Mouse (Mus musculus) midbrain, embryonic 11.5 days (tissue): Measurements from ENCODE around the gene Cdkl3. TPM values are rescaled to one million over a fixed set of nuclear protein-coding genes. Genes with fewer than 3 reads are reported as not detected.

ENCODE experiments used
- ATAC-seq: fragments of 200-750 bp; cut with Nextera tagmentation; 2 replicates; pipeline ENCODE4 v1.8.0; 2017; ENCODE audit warnings: moderate TSS enrichment, moderate library complexity; ENCODE audit not compliant: low FRiP score
- DNase-seq: peaks from one replicate; pipeline ENCODE4 v3.0.0; 2015; ENCODE audit warnings: low spot score; ENCODE audit errors: missing footprints
- H3K27ac ChIP-seq: fragments of 300-500 bp; sonication (generic); 2 replicates; pipeline ENCODE4 v1.5.1; 2014; ENCODE audit warnings: low read depth, low read length
- H3K27me3 ChIP-seq: fragments of 300-500 bp; sonication (generic); 2 replicates; pipeline ENCODE4 v1.6.1; 2014; ENCODE audit warnings: mild to moderate bottlenecking, low read length, moderate library complexity, mixed read lengths; ENCODE audit not compliant: control insufficient read depth, insufficient read depth
- H3K36me3 ChIP-seq: fragments of 300-500 bp; sonication (generic); 2 replicates; pipeline ENCODE4 v1.6.1; 2014; ENCODE audit warnings: mild to moderate bottlenecking, low read length, moderate library complexity, mixed read lengths; ENCODE audit not compliant: control insufficient read depth, insufficient read depth
- H3K4me1 ChIP-seq: fragments of 300-500 bp; sonication (generic); 2 replicates; pipeline ENCODE4 v1.6.1; 2014; ENCODE audit warnings: low read length; ENCODE audit not compliant: control insufficient read depth, insufficient read depth
- H3K4me2 ChIP-seq: fragments of 300-500 bp; sonication (generic); 2 replicates; pipeline ENCODE4 v1.6.1; 2014; ENCODE audit warnings: mild to moderate bottlenecking, moderate library complexity
- H3K4me3 ChIP-seq: fragments of 300-500 bp; sonication (generic); 2 replicates; pipeline ENCODE4 v1.5.1; 2014; ENCODE audit warnings: low read depth, low read length
- H3K9ac ChIP-seq: fragments of 300-500 bp; sonication (generic); 2 replicates; pipeline ENCODE4 v1.6.1; 2014; ENCODE audit warnings: low read length
- H3K9me3 ChIP-seq: fragments of 300-500 bp; sonication (generic); 2 replicates; pipeline ENCODE4 v1.6.1; 2016; ENCODE audit warnings: low read length; ENCODE audit not compliant: control insufficient read depth
- WGBS: fragments of 180-500 bp; shearing (Covaris S2); extraction: QIAGEN DNeasy Blood & Tissue Kit; methylation state at CpG from one replicate; pipeline ENCODE4 v1.1.7; 2014; 5-methylcytosine and 5-hydroxymethylcytosine counted together
- polyA plus RNA-seq: library from polyadenylated mRNA; unstranded; fragments of >200 nt; fragmentation: Nextera tagmentation; extraction: Ambion mirVana; gene quantifications from 2 replicates; pipeline ENCODE4 v1.2.1, GENCODE M21; 2014

Gene Cdkl3
- polyA plus RNA-seq: 11.0 and 16.6 TPM in 2 replicates

DNA sequence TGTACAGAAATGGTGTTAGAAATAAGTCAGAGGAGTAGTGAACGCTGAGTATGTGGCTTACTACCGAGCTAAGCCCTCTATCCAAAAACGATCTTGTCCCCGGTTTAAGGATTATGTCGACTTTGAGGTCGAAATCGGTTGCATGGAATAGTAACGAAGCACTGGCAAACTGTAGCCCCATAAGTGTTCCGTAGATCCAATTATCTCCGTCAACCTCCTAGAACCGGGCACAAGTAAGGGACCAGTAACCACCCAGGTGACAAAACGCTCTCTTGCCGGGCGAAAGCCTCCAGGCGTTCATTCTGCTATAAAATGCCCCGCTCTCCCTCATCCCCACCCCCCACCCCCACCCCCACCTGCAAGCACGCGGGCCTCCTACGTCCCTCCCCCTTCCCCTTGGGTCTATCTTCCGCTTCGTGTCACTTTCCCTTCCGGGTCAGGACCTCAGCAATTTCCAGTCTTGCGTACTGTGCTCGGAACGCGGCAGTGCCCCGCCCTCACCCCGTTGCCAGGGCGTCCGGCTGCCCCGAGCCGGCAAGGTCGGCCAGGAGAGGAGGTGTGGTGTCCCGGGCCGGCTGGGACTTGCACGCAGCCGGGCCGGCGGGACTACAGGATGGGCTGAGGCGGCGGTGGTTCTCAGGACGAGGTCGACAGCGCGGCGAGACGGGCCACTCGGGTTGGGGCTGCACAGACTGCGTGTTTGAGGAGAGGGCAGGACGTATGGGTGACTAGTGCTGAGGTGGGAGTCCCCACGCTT lies at the start of gene Cdkl3:
Gene Cdkl3 (plus strand): TSS at position 450 of the 757 bp plus-strand sequence.
- Histone ChIP-seq H3K4me2 (peak within 1 kb of the TSS; percentile 48), H3K9me3 (no peaks in the 10 kb centered on the region), H3K27me3 (no peaks in the 10 kb centered on the region), H3K27ac (peak within 1 kb of the TSS; percentile 84), H3K4me3 (peak within 1 kb of the TSS; percentile 79), H3K4me1 (peaks cover 6% of the 10 kb centered on the region), H3K36me3 (no peaks in the 10 kb centered on the region), H3K9ac (peak within 1 kb of the TSS; percentile 87)
- under 1% methylated on average over 51 of the region's 51 CpGs for WGBS
- ATAC-seq (peak; percentile 90), DNase-seq (peak; percentile 98)

DNA sequence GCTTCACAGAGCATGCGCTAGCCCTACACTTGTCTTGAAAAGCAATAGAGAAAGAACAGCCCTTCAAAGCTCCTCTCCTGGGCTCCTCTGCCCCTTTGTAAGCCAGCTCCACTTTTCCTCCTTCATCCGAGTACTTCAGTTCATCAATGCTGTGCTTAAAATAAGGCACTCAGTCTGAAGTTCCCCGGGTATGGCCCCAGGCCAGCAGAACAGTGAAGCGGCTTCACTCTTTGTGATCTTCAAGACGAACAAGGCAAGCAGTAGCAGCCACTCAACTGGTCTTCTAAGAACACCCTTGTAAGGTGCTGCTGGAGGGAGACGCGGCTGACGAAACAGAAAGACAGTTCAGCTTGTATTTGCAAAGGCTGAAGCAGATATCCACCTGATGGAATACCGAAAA lies 47.9 kb upstream of the Cdkl3 start:
- no peak overlapping the region for H3K4me2 ChIP-seq
- no peaks in the 10 kb centered on the region for H3K27me3 ChIP-seq
- H3K4me1 ChIP-seq: no peaks in the 10 kb centered on the region
- H3K4me3 ChIP-seq: no peak overlapping the region
- H3K27ac ChIP-seq: no peak overlapping the region
- H3K9me3 ChIP-seq: no peaks in the 10 kb centered on the region
- ATAC-seq (no peak), DNase-seq (no peak)
- no peak overlapping the region for H3K9ac ChIP-seq
- WGBS: 81% methylated on average over 9 of the region's 9 CpGs
- H3K36me3 ChIP-seq: no peaks in the 10 kb centered on the region

DNA sequence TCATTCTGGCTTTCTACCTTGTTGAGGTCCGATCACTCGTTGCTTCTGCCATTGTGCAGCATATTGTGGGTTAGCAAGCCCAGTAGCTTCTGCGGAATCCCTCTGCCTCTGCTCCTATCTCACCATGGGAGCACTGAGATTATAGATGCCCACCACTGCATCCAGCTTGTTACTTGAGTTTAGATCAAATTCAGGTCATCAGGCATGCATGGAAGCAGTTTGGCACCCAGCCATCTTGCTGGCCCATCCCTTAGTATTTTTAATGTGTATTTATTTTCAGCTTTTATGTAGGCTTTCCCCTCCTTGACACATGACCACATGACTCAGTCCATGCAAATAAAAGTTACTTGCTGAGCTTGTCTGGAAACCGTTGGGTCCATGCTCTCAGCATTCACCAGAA lies 46.3 kb upstream of the Cdkl3 start:
- no peaks in the 10 kb centered on the region for H3K27me3 ChIP-seq
- no peaks in the 10 kb centered on the region for H3K4me1 ChIP-seq
- H3K27ac ChIP-seq: no peak overlapping the region
- no peaks in the 10 kb centered on the region for H3K9me3 ChIP-seq
- no peak overlapping the region for H3K9ac ChIP-seq
- H3K4me2 ChIP-seq: no peak overlapping the region
- no peak for ATAC-seq
- WGBS: 81% methylated on average over 4 of the region's 4 CpGs
- no peak overlapping the region for H3K4me3 ChIP-seq
- no peak for DNase-seq
- H3K36me3 ChIP-seq: no peaks in the 10 kb centered on the region

DNA sequence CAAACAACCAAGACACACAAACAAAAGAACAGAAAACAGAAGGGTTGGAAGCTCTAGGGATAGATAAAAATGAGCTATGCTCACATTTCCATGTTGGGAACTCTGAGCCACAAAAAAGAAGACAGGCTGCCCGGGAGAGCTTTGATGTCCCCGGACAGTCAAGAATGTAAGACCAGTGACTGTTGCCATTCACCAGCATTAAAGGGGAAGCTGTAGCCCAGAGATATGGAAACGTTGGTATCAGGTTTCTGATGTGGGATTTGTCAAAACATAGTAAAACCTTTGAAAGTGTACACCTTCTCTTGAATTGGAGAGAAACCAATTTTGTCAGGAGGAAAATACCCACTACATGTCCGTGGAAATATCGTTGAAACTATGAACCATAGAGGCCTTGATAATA lies 44.5 kb upstream of the Cdkl3 start:
- Histone ChIP-seq H3K9ac (no peak overlapping the region), H3K4me1 (no peaks in the 10 kb centered on the region), H3K4me3 (no peak overlapping the region), H3K27ac (no peak overlapping the region), H3K4me2 (no peak overlapping the region), H3K36me3 (no peaks in the 10 kb centered on the region), H3K9me3 (no peaks in the 10 kb centered on the region), H3K27me3 (no peaks in the 10 kb centered on the region)
- ATAC-seq (no peak), DNase-seq (no peak)
- WGBS: 89% methylated on average over 5 of the region's 5 CpGs

DNA sequence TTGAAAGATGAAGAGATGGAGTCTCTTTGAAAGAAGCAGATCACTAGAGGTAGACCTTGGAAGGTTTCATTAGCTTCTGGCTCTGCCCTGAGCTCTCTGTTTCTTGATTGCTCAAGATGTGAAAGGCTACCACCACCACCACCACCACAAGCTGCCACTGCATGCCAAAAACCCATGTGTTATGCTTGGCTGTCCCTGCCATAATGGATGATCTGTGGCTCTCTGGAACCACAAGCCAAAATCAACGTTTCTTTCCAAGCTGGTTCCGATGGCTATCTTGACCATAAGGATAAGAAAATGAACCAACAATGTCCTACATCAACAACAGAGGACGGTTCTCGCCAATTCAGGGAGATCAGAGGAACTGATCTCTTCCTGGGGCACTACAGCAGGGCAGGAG lies 44.0 kb upstream of the Cdkl3 start:
- no peak overlapping the region for H3K4me2 ChIP-seq
- no peaks in the 10 kb centered on the region for H3K36me3 ChIP-seq
- H3K9me3 ChIP-seq: no peaks in the 10 kb centered on the region
- no peak overlapping the region for H3K9ac ChIP-seq
- no peaks in the 10 kb centered on the region for H3K27me3 ChIP-seq
- DNase-seq (no peak), ATAC-seq (no peak)
- no peak overlapping the region for H3K4me3 ChIP-seq
- no peak overlapping the region for H3K27ac ChIP-seq
- WGBS: 87% methylated on average over 4 of the region's 4 CpGs
- no peaks in the 10 kb centered on the region for H3K4me1 ChIP-seq

DNA sequence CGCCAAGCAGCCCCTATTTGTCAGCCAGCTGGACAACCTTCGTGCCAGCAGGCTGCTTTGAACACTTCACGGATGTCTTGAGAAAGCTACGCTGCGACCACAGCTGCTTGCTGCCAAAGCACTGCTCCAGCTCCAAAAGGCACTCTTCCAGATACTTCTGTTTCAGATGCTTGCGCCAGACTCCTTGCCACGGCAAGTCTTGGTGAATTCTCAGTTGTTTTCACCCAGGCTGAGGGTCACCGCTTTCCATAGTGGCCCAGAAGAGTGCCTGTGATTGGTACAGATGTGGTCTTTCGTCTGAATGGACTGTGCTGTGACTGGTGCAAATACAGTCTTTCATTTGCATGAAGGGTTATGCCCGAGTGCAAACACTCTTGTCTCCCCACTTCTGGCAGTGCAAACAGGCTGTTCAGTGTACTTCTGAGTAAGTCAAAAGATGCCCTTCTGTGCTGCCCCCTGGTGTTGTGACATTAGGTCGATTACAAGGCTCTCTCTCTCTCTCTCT lies 43.0 kb upstream of the Cdkl3 start:
- no peak overlapping the region for H3K27ac ChIP-seq
- no peaks in the 10 kb centered on the region for H3K36me3 ChIP-seq
- no peak overlapping the region for H3K4me3 ChIP-seq
- WGBS: 77% methylated on average over 11 of the region's 11 CpGs
- no peaks in the 10 kb centered on the region for H3K9me3 ChIP-seq
- no peaks in the 10 kb centered on the region for H3K27me3 ChIP-seq
- no peak for ATAC-seq
- no peak overlapping the region for H3K4me2 ChIP-seq
- no peaks in the 10 kb centered on the region for H3K4me1 ChIP-seq
- DNase-seq: no peak
- no peak overlapping the region for H3K9ac ChIP-seq

DNA sequence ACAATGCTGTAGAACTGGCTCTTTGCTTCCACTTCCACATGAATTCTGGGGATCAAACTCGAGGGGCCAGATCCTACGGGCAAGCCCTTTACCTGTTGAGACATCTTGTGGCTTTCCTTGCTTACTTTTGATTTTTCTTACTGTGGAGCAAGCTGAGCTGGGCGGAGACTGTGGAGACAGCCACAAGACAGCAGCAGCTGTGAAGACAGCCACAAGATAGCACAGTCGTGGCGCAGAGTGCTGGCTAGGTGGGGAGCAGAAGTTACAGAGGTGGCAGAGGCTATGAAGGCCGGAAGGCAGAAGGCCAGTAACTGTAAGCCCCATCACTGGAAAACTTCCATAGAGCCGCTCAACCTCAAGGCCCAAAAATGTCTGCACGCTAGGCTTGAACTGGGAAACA lies 42.3 kb upstream of the Cdkl3 start:
- Histone ChIP-seq H3K27me3 (no peaks in the 10 kb centered on the region), H3K27ac (no peak overlapping the region), H3K4me3 (no peak overlapping the region), H3K4me1 (no peaks in the 10 kb centered on the region), H3K9ac (no peak overlapping the region), H3K4me2 (no peak overlapping the region), H3K36me3 (no peaks in the 10 kb centered on the region), H3K9me3 (no peaks in the 10 kb centered on the region)
- DNase-seq (no peak), ATAC-seq (no peak)
- 91% methylated on average over 8 of the region's 8 CpGs for WGBS

DNA sequence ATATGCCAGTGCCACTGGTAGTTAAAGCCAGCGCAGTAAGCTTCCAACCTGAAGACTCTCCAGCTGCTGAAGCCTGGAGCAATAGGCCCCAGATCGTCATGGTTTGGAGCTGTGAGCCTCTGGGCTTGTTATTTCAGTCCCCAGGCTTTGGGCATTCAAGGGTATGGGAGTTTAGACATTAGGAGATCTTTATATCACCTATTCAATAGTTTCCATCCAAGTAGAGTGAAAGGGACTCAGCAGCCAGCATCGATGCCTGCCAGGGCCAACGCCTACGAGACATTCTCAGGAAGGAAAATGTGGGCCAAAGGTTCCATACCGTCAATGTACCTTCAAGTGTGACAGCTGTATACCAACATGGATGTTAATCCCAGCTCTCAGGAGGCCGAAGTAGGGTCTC lies 41.7 kb upstream of the Cdkl3 start:
- no peaks in the 10 kb centered on the region for H3K36me3 ChIP-seq
- no peak overlapping the region for H3K9ac ChIP-seq
- no peaks in the 10 kb centered on the region for H3K9me3 ChIP-seq
- no peaks in the 10 kb centered on the region for H3K4me1 ChIP-seq
- 93% methylated on average over 7 of the region's 7 CpGs for WGBS
- no peak overlapping the region for H3K27ac ChIP-seq
- H3K4me3 ChIP-seq: no peak overlapping the region
- ATAC-seq (no peak), DNase-seq (no peak)
- H3K27me3 ChIP-seq: no peaks in the 10 kb centered on the region
- no peak overlapping the region for H3K4me2 ChIP-seq

DNA sequence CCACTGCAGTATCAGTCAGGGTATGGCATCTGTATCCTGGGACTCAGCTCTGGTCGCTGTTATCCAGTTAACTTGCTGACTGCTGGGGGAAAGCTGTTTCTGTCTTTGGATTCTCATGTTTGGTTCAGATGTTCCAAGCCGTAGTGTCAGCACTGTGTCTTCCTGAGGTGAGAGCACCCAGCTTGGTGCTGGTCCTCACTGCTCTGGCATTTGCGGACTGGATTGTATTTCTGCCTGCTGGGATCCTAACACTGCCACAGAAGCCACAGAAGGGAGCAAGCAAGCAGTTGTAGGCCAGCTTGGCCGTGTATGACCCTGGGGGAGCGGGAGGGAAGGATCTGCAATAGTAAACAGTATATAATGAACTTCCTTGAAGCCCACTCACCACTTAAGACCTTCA lies 37.4 kb upstream of the Cdkl3 start:
- DNase-seq: no peak

More for the DNA sequence above, 37.4 kb upstream of the Cdkl3 start:
- Histone ChIP-seq H3K9ac (no peak overlapping the region), H3K4me2 (no peak overlapping the region), H3K4me1 (peaks cover 4% of the 10 kb centered on the region; the same call in 1 of the 2 replicates), H3K27me3 (no peaks in the 10 kb centered on the region), H3K9me3 (no peaks in the 10 kb centered on the region), H3K27ac (no peak overlapping the region), H3K36me3 (peaks cover under 1% of the 10 kb centered on the region; the same call in 1 of the 2 replicates), H3K4me3 (no peak overlapping the region)
- ATAC-seq: no peak
- 76% methylated on average over 5 of the region's 5 CpGs for WGBS
